Mouse (Mus musculus): Measurements from ENCODE around the gene Cyp2b10.
"Not testable (repeated sequence)": the region's sequence is repeated elsewhere in the genome, so short reads cannot be mapped to it uniquely, and the experiment has no call there.

Gene Cyp2b10

DNA sequence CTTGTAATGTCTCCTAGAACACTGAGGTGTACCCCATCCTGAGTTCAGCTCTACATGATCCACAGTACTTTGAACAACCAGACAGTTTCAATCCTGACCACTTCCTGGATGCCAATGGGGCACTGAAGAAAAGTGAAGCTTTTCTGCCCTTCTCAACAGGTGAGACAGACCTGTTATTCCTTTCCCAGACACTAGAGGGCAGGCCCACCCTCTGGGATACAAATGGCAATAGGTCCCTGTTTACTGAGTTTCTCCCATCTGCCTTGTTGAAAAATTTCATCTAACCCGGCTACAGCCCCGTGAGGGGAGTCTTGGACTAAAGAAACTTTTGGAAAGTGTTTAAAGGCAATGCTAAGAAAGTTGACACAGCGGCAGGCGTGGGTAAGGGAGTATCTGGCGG is 19.9 kb downstream of the Cyp2b10 start:
- DNase-seq = not testable (repeated sequence)

DNA sequence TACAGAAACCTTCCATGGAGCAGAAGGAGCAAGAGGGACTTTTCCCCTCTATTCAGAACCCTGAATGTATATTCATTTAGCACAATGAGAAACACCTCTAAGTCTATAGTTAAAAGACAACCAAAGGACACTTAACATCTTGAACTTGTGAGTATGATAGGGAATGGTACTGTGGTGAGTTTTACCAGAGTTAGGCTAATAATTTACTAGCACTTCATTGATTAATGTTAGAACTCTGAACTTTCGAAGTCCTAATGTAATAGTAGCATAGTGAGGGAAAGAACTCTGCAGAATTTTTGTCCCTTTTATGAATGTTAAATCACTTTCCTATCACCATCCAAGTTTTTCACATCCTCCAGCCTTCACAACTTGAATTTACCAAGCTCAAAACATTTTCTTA is 22.0 kb downstream of the Cyp2b10 start:
- no peak for DNase-seq

GRCm38 (mm10) chr7:25945274-25945673 is 47.9 kb downstream of the Cyp2b10 start:
- no peak for DNase-seq
